Mouse (Mus musculus) kidney, adult 2 months (tissue): ENCODE measurements at regions not wholly inside any gene's neighbourhood (a gene's known extent, or its start where the extent isn't known, plus 50 kb on each side); places are given as distances from the start of the nearest gene placed in this dataset.

ENCODE experiments used
- DNase-seq: peaks from one replicate; pipeline ENCODE4 v3.0.0; 2021
- H3K27ac ChIP-seq: fragments of 200-500 bp; 2 replicates; pipeline ENCODE4 v1.5.1; 2012; ENCODE audit warnings: low read depth, low read length, control low read depth, inconsistent platforms; ENCODE audit not compliant: insufficient read depth
- H3K27me3 ChIP-seq: fragments of 200-500 bp; replicated peaks from 2 replicates; pipeline ENCODE4 v1.6.1; 2012; ENCODE audit warnings: mild to moderate bottlenecking, moderate library complexity, low read length, inconsistent platforms; ENCODE audit not compliant: control insufficient read depth, insufficient read depth
- H3K36me3 ChIP-seq: fragments of 200-500 bp; 2 replicates; pipeline ENCODE4 v1.6.1; 2012; ENCODE audit warnings: mild to moderate bottlenecking, moderate library complexity, low read length, inconsistent platforms; ENCODE audit not compliant: control insufficient read depth, insufficient read depth
- H3K4me1 ChIP-seq: fragments of 200-500 bp; 2 replicates; pipeline ENCODE4 v1.6.1; 2011; ENCODE audit warnings: low read length; ENCODE audit not compliant: control insufficient read depth, insufficient read depth
- H3K4me3 ChIP-seq: fragments of 200-500 bp; 2 replicates; pipeline ENCODE4 v1.5.1; 2011; ENCODE audit warnings: mild to moderate bottlenecking, low read depth, low read length, control low read depth; ENCODE audit not compliant: insufficient read depth
- CTCF ChIP-seq: fragments of 200-500 bp; conservative IDR thresholded peaks from 2 replicates; pipeline ENCODE4 v1.5.1; 2011; ENCODE audit warnings: low read depth, mild to moderate bottlenecking, control low read depth, low read length, moderate library complexity, mixed read lengths; ENCODE audit not compliant: insufficient read depth, insufficient read length
- POLR2A ChIP-seq: fragments of 200-500 bp; IDR thresholded peaks from one replicate; pipeline ENCODE4 v1.6.1; 2011; ENCODE audit warnings: low read depth, low read length, control low read depth
- WGBS: fragments of 180-500 bp; shearing (Covaris S2); methylation state at CpG from one replicate; pipeline ENCODE4 v1.1.7; 2018; 5-methylcytosine and 5-hydroxymethylcytosine counted together

- H3K27me3 ChIP-seq: no peaks in the 10 kb centered on the region
- no peak overlapping the region for H3K4me3 ChIP-seq
- H3K27ac ChIP-seq: no peak overlapping the region
- 72% methylated on average over 1 of the region's 1 CpGs for WGBS
- no peaks in the 10 kb centered on the region for H3K36me3 ChIP-seq
- TF ChIP-seq POLR2A (no peak), CTCF (no peak)
- DNase-seq: no peak
- no peaks in the 10 kb centered on the region for H3K4me1 ChIP-seq
Observed at GRCm38 (mm10) chr12:8155566-8155965, 52.3 kb upstream of the Ldah start.
